Mouse (Mus musculus): ENCODE results near the gene Nr1h2. TPM values are rescaled to one million over a fixed set of nuclear protein-coding genes. Genes with fewer than 3 reads are reported as not detected.

Nr1h2 gene
- polyA plus RNA-seq, 1 experiment, result 136 TPM

DNA sequence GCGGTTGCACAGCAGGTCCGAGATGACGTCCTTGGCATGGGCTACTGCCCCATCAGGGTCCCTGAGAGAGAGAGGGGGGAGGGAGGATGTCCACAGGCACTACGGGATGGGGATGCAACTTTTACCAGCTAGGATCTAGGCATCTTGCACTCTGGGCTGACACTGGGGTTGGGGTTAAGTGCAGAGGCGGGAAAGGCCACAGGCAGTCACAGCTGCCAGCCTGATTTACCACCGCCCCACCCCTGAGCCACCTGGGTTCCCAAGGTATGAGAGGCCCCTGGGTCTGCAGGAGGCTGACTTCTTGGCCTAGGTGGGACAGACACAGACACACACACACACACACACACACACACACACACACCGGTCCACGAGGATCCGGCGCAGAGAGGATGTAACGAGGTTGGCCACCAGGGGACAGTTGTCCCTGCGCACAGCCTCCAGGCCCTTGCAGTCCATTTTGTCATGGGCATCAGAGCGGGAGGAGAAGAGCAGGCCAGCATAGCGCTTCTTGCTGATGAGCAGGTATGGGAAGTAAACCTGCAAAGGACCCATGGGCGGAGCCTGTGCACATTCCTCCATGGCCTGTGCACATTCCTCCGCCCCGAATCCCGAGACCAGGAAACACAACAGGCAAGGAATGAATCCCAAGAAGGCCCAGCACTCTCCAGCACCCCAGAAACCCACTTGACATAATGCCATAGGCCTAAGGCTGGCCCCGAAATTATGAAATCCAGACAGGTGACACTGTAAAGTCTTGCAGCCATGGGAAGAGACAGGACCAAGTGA is 18.9 kb downstream of the Nr1h2 start:
- Histone ChIP-seq H3K27me3 (replicated peaks; ENCODE audit: control insufficient read depth, insufficient read depth, low read length) (no peaks in the 10 kb centered on the region), H3K4me1 (ENCODE audit: control insufficient read depth, insufficient read depth, low read length) (no peaks in the 10 kb centered on the region), H3K36me3 (ENCODE audit: control insufficient read depth, insufficient read depth, low read length) (no peaks in the 10 kb centered on the region), H3K27ac (ENCODE audit: insufficient read depth, low read depth, low read length) (no peak overlapping the region), H3K4me3 (ENCODE audit: insufficient read depth, low read depth, low read length) (no peak overlapping the region)
- DNase-seq, result no peak
- WGBS, result 86% methylated on average over 19 of the region's 19 CpGs
- TF ChIP-seq POLR2A (IDR thresholded peaks at IDR 0.05; ENCODE audit: low read depth, low read length) (no peak), CTCF (conservative IDR thresholded peaks at IDR 0.05; ENCODE audit: insufficient read depth, insufficient read length, low read depth, low read length) (no peak)

- Histone ChIP-seq H3K4me3 (ENCODE audit: insufficient read depth, low read depth, low read length) (no peak overlapping the region), H3K4me1 (ENCODE audit: control insufficient read depth, insufficient read depth, low read length) (no peaks in the 10 kb centered on the region), H3K27me3 (replicated peaks; ENCODE audit: control insufficient read depth, insufficient read depth, low read length) (no peaks in the 10 kb centered on the region), H3K27ac (ENCODE audit: insufficient read depth, low read depth, low read length) (no peak overlapping the region), H3K36me3 (ENCODE audit: control insufficient read depth, insufficient read depth, low read length) (no peaks in the 10 kb centered on the region)
- no peak for DNase-seq
- TF ChIP-seq POLR2A (IDR thresholded peaks at IDR 0.05; ENCODE audit: low read depth, low read length) (no peak), CTCF (conservative IDR thresholded peaks at IDR 0.05; ENCODE audit: insufficient read depth, insufficient read length, low read depth, low read length) (no peak)
- WGBS, result 87% methylated on average over 13 of the region's 13 CpGs
Measured at GRCm38 (mm10) chr7:44534242-44534641, 19.5 kb downstream of the Nr1h2 start.

GRCm38 (mm10) chr7:44533746-44534045 is 20.1 kb downstream of the Nr1h2 start:
- TF ChIP-seq CTCF (conservative IDR thresholded peaks at IDR 0.05; ENCODE audit: insufficient read depth, insufficient read length, low read depth, low read length), result no peak
- TF ChIP-seq POLR2A (IDR thresholded peaks at IDR 0.05; ENCODE audit: low read depth, low read length), result no peak
- Histone ChIP-seq H3K36me3 (ENCODE audit: control insufficient read depth, insufficient read depth, low read length) (no peaks in the 10 kb centered on the region), H3K27ac (ENCODE audit: insufficient read depth, low read depth, low read length) (no peak overlapping the region), H3K4me1 (ENCODE audit: control insufficient read depth, insufficient read depth, low read length) (no peaks in the 10 kb centered on the region), H3K27me3 (replicated peaks; ENCODE audit: control insufficient read depth, insufficient read depth, low read length) (no peaks in the 10 kb centered on the region), H3K4me3 (ENCODE audit: insufficient read depth, low read depth, low read length) (no peak overlapping the region)
- DNase-seq, result no peak
- WGBS, result 88% methylated on average over 12 of the region's 12 CpGs

GRCm38 (mm10) chr7:44532918-44533745 is 20.6 kb downstream of the Nr1h2 start:
- TF ChIP-seq POLR2A (IDR thresholded peaks at IDR 0.05; ENCODE audit: low read depth, low read length) (no peak), CTCF (conservative IDR thresholded peaks at IDR 0.05; ENCODE audit: insufficient read depth, insufficient read length, low read depth, low read length) (no peak)
- H3K4me1 ChIP-seq (ENCODE audit: control insufficient read depth, insufficient read depth, low read length), result no peaks in the 10 kb centered on the region
- no peaks in the 10 kb centered on the region for H3K36me3 ChIP-seq (ENCODE audit: control insufficient read depth, insufficient read depth, low read length)
- H3K4me3 ChIP-seq (ENCODE audit: insufficient read depth, low read depth, low read length), result no peak overlapping the region
- no peak for DNase-seq
- WGBS, result 77% methylated on average over 29 of the region's 29 CpGs
- H3K27ac ChIP-seq (ENCODE audit: insufficient read depth, low read depth, low read length), result no peak overlapping the region
- no peaks in the 10 kb centered on the region for H3K27me3 ChIP-seq (replicated peaks; ENCODE audit: control insufficient read depth, insufficient read depth, low read length)

GRCm38 (mm10) chr7:44531946-44532732 is 21.6 kb downstream of the Nr1h2 start, which contains the start of gene Spib:
Gene Spib, minus strand, starts transcription at chr7:44532071.
- TF ChIP-seq POLR2A (IDR thresholded peaks at IDR 0.05; ENCODE audit: low read depth, low read length) (no peak), CTCF (conservative IDR thresholded peaks at IDR 0.05; ENCODE audit: insufficient read depth, insufficient read length, low read depth, low read length) (no peak)
- DNase-seq, result no peak
- no peak within 1 kb of the TSS for H3K27ac ChIP-seq (ENCODE audit: insufficient read depth, low read depth, low read length)
- no peaks in the 10 kb centered on the region for H3K36me3 ChIP-seq (ENCODE audit: control insufficient read depth, insufficient read depth, low read length)
- WGBS, result 85% methylated on average over 4 of the region's 4 CpGs
- H3K4me1 ChIP-seq (ENCODE audit: control insufficient read depth, insufficient read depth, low read length), result no peaks in the 10 kb centered on the region; the same call in 1 of the 2 replicates
- H3K27me3 ChIP-seq (replicated peaks; ENCODE audit: control insufficient read depth, insufficient read depth, low read length), result no peaks in the 10 kb centered on the region
- no peak within 1 kb of the TSS for H3K4me3 ChIP-seq (ENCODE audit: insufficient read depth, low read depth, low read length)

DNA sequence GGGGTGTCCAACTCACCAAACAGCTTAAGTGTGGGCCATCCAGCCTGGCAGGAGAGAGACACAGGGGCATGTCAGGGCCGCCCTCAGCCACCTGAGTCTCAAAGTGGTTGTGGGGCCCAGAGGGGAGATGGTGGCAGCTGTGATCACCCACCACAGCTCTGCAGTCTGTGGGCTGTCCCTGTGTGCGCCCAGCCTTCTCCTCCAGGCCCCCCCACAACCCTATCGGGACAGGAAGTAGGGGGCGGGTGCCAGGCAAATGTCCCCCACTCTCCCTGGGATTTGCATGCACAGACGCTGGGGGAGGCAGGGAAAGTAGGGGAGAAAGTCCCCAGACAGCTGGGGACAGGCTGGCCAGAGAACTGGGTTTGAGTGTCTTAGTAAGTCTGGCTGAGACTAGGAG is 22.5 kb downstream of the Nr1h2 start:
- Histone ChIP-seq H3K27ac (ENCODE audit: insufficient read depth, low read depth, low read length) (no peak overlapping the region), H3K27me3 (replicated peaks; ENCODE audit: control insufficient read depth, insufficient read depth, low read length) (no peaks in the 10 kb centered on the region), H3K4me1 (ENCODE audit: control insufficient read depth, insufficient read depth, low read length) (no peaks in the 10 kb centered on the region; the same call in 1 of the 2 replicates), H3K36me3 (ENCODE audit: control insufficient read depth, insufficient read depth, low read length) (no peaks in the 10 kb centered on the region), H3K4me3 (ENCODE audit: insufficient read depth, low read depth, low read length) (no peak overlapping the region)
- no peak for TF ChIP-seq CTCF (conservative IDR thresholded peaks at IDR 0.05; ENCODE audit: insufficient read depth, insufficient read length, low read depth, low read length)
- no peak for TF ChIP-seq POLR2A (IDR thresholded peaks at IDR 0.05; ENCODE audit: low read depth, low read length)
- DNase-seq, result no peak
- 37% methylated on average over 5 of the region's 5 CpGs for WGBS

Data from kidney, adult 2 months (tissue).